Mouse (Mus musculus): ENCODE measurements around the gene Plekhg3. TPM values are rescaled to one million over a fixed set of nuclear protein-coding genes. Genes with fewer than 3 reads are reported as not detected.
A peak's percentile ranks its signal among the peaks of the same experiment; 100 is the strongest.

Gene Plekhg3
- total and polyA plus RNA-seq, 2 experiments from 2014 or later: 1.1 to 4.1 TPM

DNA sequence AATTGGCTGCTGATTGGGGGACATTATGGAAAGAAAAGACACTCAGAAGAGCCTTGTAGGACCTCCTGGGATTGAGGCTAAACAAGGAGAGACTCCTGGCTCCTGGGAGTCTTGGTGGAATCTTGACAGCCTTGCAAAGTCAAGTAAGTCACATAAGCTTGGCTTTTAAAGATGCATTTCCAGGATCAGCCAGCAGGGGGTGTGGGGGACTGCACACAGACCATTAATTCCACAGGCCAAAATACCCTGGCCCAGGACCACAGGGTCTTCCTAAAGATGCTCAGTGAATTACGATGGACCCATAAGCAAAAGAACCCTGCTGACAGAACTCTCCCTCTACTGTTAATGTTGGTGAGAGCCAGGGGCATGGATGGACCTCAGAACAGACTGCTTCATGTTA is 61.5 kb downstream of the Plekhg3 start:
- H3K4me3 ChIP-seq (ENCODE audit: low read depth, low read length): no peak overlapping the region
- no peak overlapping the region for H3K9ac ChIP-seq
- no peak overlapping the region for H3K27ac ChIP-seq (ENCODE audit: low read depth, low read length)
- peaks cover 3% of the 10 kb centered on the region; the same call in 1 of the 2 replicates for H3K4me1 ChIP-seq (ENCODE audit: insufficient read depth)
- peak; percentile 78 for TF ChIP-seq CTCF (IDR thresholded peaks at IDR 0.05; ENCODE audit: low read depth)
- no peak overlapping the region for H3K4me2 ChIP-seq (ENCODE audit: low read depth)
- H3K27me3 ChIP-seq (ENCODE audit: insufficient read depth, low read length): no peaks in the 10 kb centered on the region
- ATAC-seq (no peak), DNase-seq (peak; percentile 63)
- no peaks in the 10 kb centered on the region for H3K36me3 ChIP-seq (ENCODE audit: insufficient read depth)
- WGBS: 46% methylated on average over 1 of the region's 1 CpGs
- H3K9me3 ChIP-seq (ENCODE audit: low read length): no peaks in the 10 kb centered on the region

- Histone ChIP-seq H3K4me3 (ENCODE audit: low read depth, low read length) (no peak overlapping the region), H3K9me3 (ENCODE audit: low read length) (no peaks in the 10 kb centered on the region), H3K9ac (no peak overlapping the region), H3K36me3 (ENCODE audit: insufficient read depth) (no peaks in the 10 kb centered on the region), H3K27me3 (ENCODE audit: insufficient read depth, low read length) (no peaks in the 10 kb centered on the region), H3K4me1 (ENCODE audit: insufficient read depth) (peaks cover 3% of the 10 kb centered on the region; the same call in 1 of the 2 replicates), H3K4me2 (ENCODE audit: low read depth) (no peak overlapping the region), H3K27ac (ENCODE audit: low read depth, low read length) (no peak overlapping the region)
- 90% methylated on average over 6 of the region's 6 CpGs for WGBS
- ATAC-seq (no peak), DNase-seq (no peak)
- TF ChIP-seq CTCF (IDR thresholded peaks at IDR 0.05; ENCODE audit: low read depth): no peak
Observed at GRCm38 (mm10) chr12:76593254-76593653, 62.6 kb downstream of the Plekhg3 start.

DNA sequence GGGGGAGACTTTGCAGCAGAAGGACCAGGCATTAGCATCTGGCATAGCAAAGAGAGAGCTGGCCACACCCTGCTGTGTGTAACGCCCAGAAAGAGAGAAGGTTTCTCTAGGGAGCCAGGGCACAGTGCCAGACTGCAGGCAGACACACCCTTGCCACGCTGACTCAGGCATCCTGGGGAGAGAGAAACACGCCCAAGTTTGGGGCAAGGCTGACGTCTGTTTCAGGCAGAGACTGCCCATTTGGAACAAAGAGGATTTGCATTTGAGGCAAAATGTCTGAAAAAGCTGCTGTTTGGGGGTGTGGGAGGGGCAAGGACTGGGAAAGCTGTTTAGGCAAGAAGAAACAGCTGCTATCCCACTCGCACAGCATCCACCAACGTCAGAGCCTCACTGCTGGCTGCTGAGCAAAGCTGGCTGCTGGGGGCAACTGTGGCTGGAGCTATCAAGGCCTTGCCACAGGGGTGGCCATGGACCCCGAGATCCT is 63.2 kb downstream of the Plekhg3 start:
- DNase-seq: peak; percentile 48
- H3K9me3 ChIP-seq (ENCODE audit: low read length): no peaks in the 10 kb centered on the region
- TF ChIP-seq CTCF (IDR thresholded peaks at IDR 0.05; ENCODE audit: low read depth): no peak
- no peaks in the 10 kb centered on the region for H3K36me3 ChIP-seq (ENCODE audit: insufficient read depth)
- H3K27me3 ChIP-seq (ENCODE audit: insufficient read depth, low read length): no peaks in the 10 kb centered on the region
- H3K9ac ChIP-seq: peak overlapping the region; percentile 35
- 5% methylated on average over 7 of the region's 7 CpGs for WGBS
- ATAC-seq: peak; percentile 61
- peak overlapping the region; percentile 23; the same call in 1 of the 2 replicates for H3K27ac ChIP-seq (ENCODE audit: low read depth, low read length)
- H3K4me2 ChIP-seq (ENCODE audit: low read depth): no peak overlapping the region
- H3K4me1 ChIP-seq (ENCODE audit: insufficient read depth): peaks cover 3% of the 10 kb centered on the region; the same call in 1 of the 2 replicates
- no peak overlapping the region for H3K4me3 ChIP-seq (ENCODE audit: low read depth, low read length)

DNA sequence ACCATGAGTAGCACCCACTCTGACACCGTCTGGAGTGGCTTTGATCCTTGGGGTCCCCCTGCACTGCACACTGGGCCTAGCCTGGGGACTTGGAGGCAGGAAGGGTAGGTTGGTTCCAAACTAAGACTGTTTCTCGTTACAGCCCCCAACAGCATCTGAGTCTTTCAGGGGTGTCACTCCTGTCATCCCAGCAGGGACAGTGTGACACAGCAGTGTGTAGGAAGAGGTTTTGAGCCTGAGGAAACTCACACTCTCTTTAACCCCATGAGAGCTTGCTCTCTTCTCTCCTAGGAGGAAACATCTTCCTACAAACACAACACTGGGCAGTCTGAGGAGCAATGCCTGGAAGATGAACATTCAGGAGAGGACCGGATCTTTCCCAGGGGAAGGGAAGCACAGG is 63.9 kb downstream of the Plekhg3 start:
- no peaks in the 10 kb centered on the region for H3K9me3 ChIP-seq (ENCODE audit: low read length)
- TF ChIP-seq CTCF (IDR thresholded peaks at IDR 0.05; ENCODE audit: low read depth): no peak
- no peaks in the 10 kb centered on the region for H3K27me3 ChIP-seq (ENCODE audit: insufficient read depth, low read length)
- ATAC-seq (no peak), DNase-seq (no peak)
- no peak overlapping the region for H3K4me2 ChIP-seq (ENCODE audit: low read depth)
- no peak overlapping the region for H3K9ac ChIP-seq
- H3K4me1 ChIP-seq (ENCODE audit: insufficient read depth): peaks cover 3% of the 10 kb centered on the region; the same call in 1 of the 2 replicates
- 68% methylated on average over 3 of the region's 3 CpGs for WGBS
- H3K36me3 ChIP-seq (ENCODE audit: insufficient read depth): no peaks in the 10 kb centered on the region
- H3K27ac ChIP-seq (ENCODE audit: low read depth, low read length): no peak overlapping the region
- H3K4me3 ChIP-seq (ENCODE audit: low read depth, low read length): no peak overlapping the region

- Histone ChIP-seq H3K4me2 (ENCODE audit: low read depth) (no peak overlapping the region), H3K4me1 (ENCODE audit: insufficient read depth) (peaks cover 3% of the 10 kb centered on the region; the same call in 1 of the 2 replicates), H3K36me3 (ENCODE audit: insufficient read depth) (no peaks in the 10 kb centered on the region), H3K9me3 (ENCODE audit: low read length) (no peaks in the 10 kb centered on the region), H3K4me3 (ENCODE audit: low read depth, low read length) (no peak overlapping the region), H3K27me3 (ENCODE audit: insufficient read depth, low read length) (no peaks in the 10 kb centered on the region), H3K27ac (ENCODE audit: low read depth, low read length) (no peak overlapping the region), H3K9ac (no peak overlapping the region)
- DNase-seq (no peak), ATAC-seq (no peak)
- WGBS: 67% methylated on average over 2 of the region's 2 CpGs
- no peak for TF ChIP-seq CTCF (IDR thresholded peaks at IDR 0.05; ENCODE audit: low read depth)
Observed at GRCm38 (mm10) chr12:76595830-76596229, 65.1 kb downstream of the Plekhg3 start.

DNA sequence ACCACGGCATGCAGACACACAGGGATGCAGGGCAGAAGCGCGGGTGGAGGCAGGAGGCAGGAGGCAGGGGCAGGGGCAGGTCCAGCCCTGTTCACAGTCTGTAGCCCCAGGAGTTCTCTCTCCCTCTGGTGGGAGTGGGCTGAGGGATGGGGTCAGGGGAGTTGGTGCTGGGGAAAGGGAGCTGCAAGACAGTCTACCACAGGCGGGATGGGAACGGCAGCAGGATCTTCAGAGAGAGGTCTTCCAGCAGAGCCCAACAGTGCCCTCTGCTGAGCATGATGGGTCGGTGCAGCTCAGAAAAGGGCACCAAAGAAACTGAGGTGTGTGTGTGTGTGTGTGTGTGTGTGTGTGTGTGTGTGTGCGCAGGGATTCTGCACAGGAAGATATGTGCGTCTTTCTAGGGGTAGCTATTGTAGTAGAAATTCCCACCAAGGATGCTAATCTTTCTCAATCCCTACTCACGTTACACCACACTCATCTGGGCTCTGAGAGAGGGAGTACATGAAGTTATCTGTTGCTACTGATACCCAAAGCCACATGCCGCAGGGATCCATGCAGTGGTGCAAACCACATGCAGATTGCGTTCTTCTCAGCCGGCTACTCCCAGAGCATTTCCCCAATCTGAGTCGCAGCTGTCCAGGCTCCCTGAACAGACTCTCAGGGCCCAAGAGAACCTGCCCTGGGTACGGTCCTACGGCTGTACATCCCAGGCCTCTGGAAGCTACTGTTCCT is 65.8 kb downstream of the Plekhg3 start:
- DNase-seq: peak; percentile 86
- H3K27ac ChIP-seq (ENCODE audit: low read depth, low read length): no peak overlapping the region

DNA sequence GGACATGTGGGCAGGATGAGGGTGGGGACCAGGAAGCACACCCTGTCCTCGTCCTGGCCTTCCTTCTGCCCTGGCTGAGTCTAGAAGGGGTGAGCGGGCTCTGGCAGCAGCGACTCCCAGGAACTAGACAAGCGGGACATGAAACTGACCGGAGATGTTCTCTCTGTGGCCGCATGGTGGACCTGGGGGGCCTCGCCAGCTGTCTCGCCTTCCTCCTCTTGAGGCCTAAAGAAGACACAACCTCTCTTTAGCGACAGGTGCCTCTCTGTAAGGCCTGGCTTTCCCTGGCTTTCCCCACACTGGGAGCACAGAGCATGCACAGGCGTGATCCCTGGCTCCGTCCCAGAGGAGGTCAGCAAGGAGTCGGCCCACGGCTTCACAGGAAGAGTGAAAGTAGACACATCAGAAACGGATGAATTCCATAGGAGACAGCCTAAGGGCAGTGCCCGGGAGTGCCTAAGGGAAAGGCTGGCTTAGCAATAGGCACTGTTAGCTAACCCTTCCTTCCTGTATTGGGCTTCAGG is 66.9 kb downstream of the Plekhg3 start:
- H3K4me2 ChIP-seq (ENCODE audit: low read depth): no peak overlapping the region
- no peak overlapping the region for H3K9ac ChIP-seq
- peaks cover 3% of the 10 kb centered on the region; the same call in 1 of the 2 replicates for H3K4me1 ChIP-seq (ENCODE audit: insufficient read depth)
- 0 out of 2 replicates have a peak, but pooled peaks cover 4% of the 10 kb centered on the region for H3K36me3 ChIP-seq (ENCODE audit: insufficient read depth)
- no peak overlapping the region for H3K27ac ChIP-seq (ENCODE audit: low read depth, low read length)
- 84% methylated on average over 15 of the region's 15 CpGs for WGBS
- no peak overlapping the region for H3K4me3 ChIP-seq (ENCODE audit: low read depth, low read length)
- H3K27me3 ChIP-seq (ENCODE audit: insufficient read depth, low read length): no peaks in the 10 kb centered on the region
- DNase-seq (no peak), ATAC-seq (no peak)
- H3K9me3 ChIP-seq (ENCODE audit: low read length): no peaks in the 10 kb centered on the region
- no peak for TF ChIP-seq CTCF (IDR thresholded peaks at IDR 0.05; ENCODE audit: low read depth)

More for the DNA sequence above, 65.8 kb downstream of the Plekhg3 start:
- Histone ChIP-seq H3K4me2 (ENCODE audit: low read depth) (no peak overlapping the region), H3K9ac (no peak overlapping the region), H3K36me3 (ENCODE audit: insufficient read depth) (no peaks in the 10 kb centered on the region), H3K4me1 (ENCODE audit: insufficient read depth) (peaks cover 3% of the 10 kb centered on the region; the same call in 1 of the 2 replicates), H3K27me3 (ENCODE audit: insufficient read depth, low read length) (no peaks in the 10 kb centered on the region), H3K4me3 (ENCODE audit: low read depth, low read length) (no peak overlapping the region), H3K9me3 (ENCODE audit: low read length) (no peaks in the 10 kb centered on the region)
- ATAC-seq: peak; percentile 78
- 55% methylated on average over 15 of the region's 15 CpGs for WGBS
- peak; percentile 92 for TF ChIP-seq CTCF (IDR thresholded peaks at IDR 0.05; ENCODE audit: low read depth)
